In genomic region chr2:26316576-26317246, GRCm38 (mm10) we compare ENCODE assay signal across 8 mouse cellular contexts. TPM values are rescaled to one million over a fixed set of nuclear protein-coding genes. Genes with fewer than 3 reads are reported as not detected.
DNase-seq lines count a peak whose midpoint lies in the region; ATAC-seq lines count a peak whose summit lies in the region.

No protein-coding gene starts in this region.

- no peaks in the 10 kb centered on the region for H3K27me3 ChIP-seq in kidney, embryonic 14.5 days (ENCODE audit: control insufficient read depth, insufficient read depth, low read length)
- H3K27me3 ChIP-seq in hindbrain, embryonic 11.5 days (ENCODE audit: control insufficient read depth, insufficient read depth, low read length): no peaks in the 10 kb centered on the region
- H3K27me3 ChIP-seq in midbrain, embryonic 12.5 days: no peaks in the 10 kb centered on the region

- H3K36me3 ChIP-seq in kidney, embryonic 14.5 days (ENCODE audit: control insufficient read depth, insufficient read depth, low read length): no peaks in the 10 kb centered on the region
- H3K36me3 ChIP-seq in hindbrain, embryonic 11.5 days (ENCODE audit: control insufficient read depth, insufficient read depth, low read length): no peaks in the 10 kb centered on the region
- H3K36me3 ChIP-seq in midbrain, embryonic 12.5 days: 0 out of 2 replicates have a peak, but pooled peaks cover 15% of the 10 kb centered on the region

- peak overlapping the region; percentile 92 for H3K4me3 ChIP-seq in kidney, embryonic 14.5 days (ENCODE audit: low read length)
- peak overlapping the region; percentile 81 for H3K4me3 ChIP-seq in hindbrain, embryonic 11.5 days (ENCODE audit: low read depth, low read length)
- H3K4me3 ChIP-seq in midbrain, embryonic 12.5 days: peak overlapping the region; percentile 90

- WGBS in kidney, embryonic 14.5 days: 57% methylated on average over 9 of the region's 9 CpGs
- 67% methylated on average over 9 of the region's 9 CpGs for WGBS in hindbrain, embryonic 11.5 days
- 60% methylated on average over 9 of the region's 9 CpGs for WGBS in midbrain, embryonic 12.5 days

- H3K4me1 ChIP-seq in kidney, embryonic 14.5 days (ENCODE audit: control insufficient read depth, insufficient read depth, low read length): peaks cover 31% of the 10 kb centered on the region
- H3K4me1 ChIP-seq in hindbrain, embryonic 11.5 days (replicated peaks; ENCODE audit: control insufficient read depth, insufficient read depth, low read length): peaks cover 12% of the 10 kb centered on the region; the same call in 1 of the 2 replicates
- H3K4me1 ChIP-seq in midbrain, embryonic 12.5 days: peaks cover 59% of the 10 kb centered on the region

- no peak for ATAC-seq in kidney, embryonic 14.5 days (ENCODE audit: low FRiP score, low TSS enrichment)
- no peak for ATAC-seq in hindbrain, embryonic 11.5 days (ENCODE audit: low FRiP score)
- ATAC-seq in midbrain, embryonic 12.5 days (ENCODE audit: low FRiP score, low read depth): no peak

- peak overlapping the region; percentile 98; the same call in 1 of the 2 replicates for H3K27ac ChIP-seq in kidney, embryonic 14.5 days (ENCODE audit: low read depth, low read length)
- peak overlapping the region; percentile 92; the same call in 1 of the 2 replicates for H3K27ac ChIP-seq in hindbrain, embryonic 11.5 days (ENCODE audit: low read depth, low read length)
- H3K27ac ChIP-seq in midbrain, embryonic 12.5 days (replicated peaks): peak overlapping the region; percentile 96

- peak overlapping the region; percentile 96; the same call in 1 of the 2 replicates for H3K9ac ChIP-seq in kidney, embryonic 14.5 days (ENCODE audit: low read depth, low read length)
- peak overlapping the region; percentile 76 for H3K9ac ChIP-seq in hindbrain, embryonic 11.5 days (ENCODE audit: low read depth, low read length)
- peak overlapping the region; percentile 97 for H3K9ac ChIP-seq in midbrain, embryonic 12.5 days (replicated peaks)

- no peaks in the 10 kb centered on the region for H3K9me3 ChIP-seq in kidney, embryonic 14.5 days (ENCODE audit: control insufficient read depth, low read length)
- no peaks in the 10 kb centered on the region for H3K9me3 ChIP-seq in hindbrain, embryonic 11.5 days (ENCODE audit: control insufficient read depth, low read length)
- H3K9me3 ChIP-seq in midbrain, embryonic 12.5 days: no peaks in the 10 kb centered on the region

- intact Hi-C loops in left cerebral cortex, postnatal 10 days (cut with DNase I): no loop called here

- peak overlapping the region; percentile 93 for H3K4me2 ChIP-seq in kidney, embryonic 14.5 days (replicated peaks; ENCODE audit: low read depth, low read length)
- H3K4me2 ChIP-seq in hindbrain, embryonic 11.5 days (replicated peaks; ENCODE audit: low read depth, low read length): peak overlapping the region; percentile 83
- H3K4me2 ChIP-seq in midbrain, embryonic 12.5 days (replicated peaks): peak overlapping the region; percentile 84

- no peak for DNase-seq in kidney, adult 9 months
- DNase-seq in cerebellum, postnatal 10 days: peak; percentile 56 to 61
- no peak for DNase-seq in hindbrain, embryonic 11.5 days (ENCODE audit: low spot score)
- DNase-seq in left cerebral cortex, postnatal 10 days (ENCODE audit: extremely low spot score in 1 of 2, low spot score in 2 of 2): no peak
- no peak for DNase-seq in left cerebral cortex, adult 11 months (ENCODE audit: low spot score)
- no peak for DNase-seq in embryo, embryonic 9.5 days (ENCODE audit: extremely low spot score)

RNA-seq across cellular contexts. Expression of gene Gpsm1, which starts 1.4 kb away (rescaled TPM):
- polyA plus RNA-seq in kidney, embryonic 14.5 days (2014; fragmentation: Nextera tagmentation; extraction: Ambion mirVana): 25.7 and 27.1 TPM in 2 replicates
- polyA plus RNA-seq in hindbrain, embryonic 11.5 days (2014; fragmentation: Nextera tagmentation; extraction: Ambion mirVana): 46.9 and 48.5 TPM in 2 replicates
- polyA plus RNA-seq in midbrain, embryonic 12.5 days (2016; fragmentation: Nextera tagmentation; extraction: Ambion mirVana): 128 and 129 TPM in 2 replicates
- total RNA-seq in left cerebral cortex, postnatal 10 days (2021): 100 to 1,000 TPM; 103 to 108 TPM

RNA-seq across cellular contexts. Expression of gene Ccdc187, which starts 22.4 kb away (rescaled TPM):
- polyA plus RNA-seq in kidney, embryonic 14.5 days (2014; fragmentation: Nextera tagmentation; extraction: Ambion mirVana): 0.04 TPM in 1 of 2 replicates, not detected in the other
- 0.07 and 0.19 TPM in 2 replicates for polyA plus RNA-seq in hindbrain, embryonic 11.5 days (2014; fragmentation: Nextera tagmentation; extraction: Ambion mirVana)
- 0.08 and 0.12 TPM in 2 replicates for polyA plus RNA-seq in midbrain, embryonic 12.5 days (2016; fragmentation: Nextera tagmentation; extraction: Ambion mirVana)
- total RNA-seq in left cerebral cortex, postnatal 10 days (2021): 1 to 10 TPM; 1.3 to 2.0 TPM

RNA-seq across cellular contexts. Expression of gene Dnlz, which starts 35.2 kb away (rescaled TPM):
- 27.4 and 33.3 TPM in 2 replicates for polyA plus RNA-seq in kidney, embryonic 14.5 days (2014; fragmentation: Nextera tagmentation; extraction: Ambion mirVana)
- 27.3 and 29.6 TPM in 2 replicates for polyA plus RNA-seq in hindbrain, embryonic 11.5 days (2014; fragmentation: Nextera tagmentation; extraction: Ambion mirVana)
- polyA plus RNA-seq in midbrain, embryonic 12.5 days (2016; fragmentation: Nextera tagmentation; extraction: Ambion mirVana): 34.4 and 35.2 TPM in 2 replicates
- 10 to 100 TPM; 26.7 to 27.6 TPM for total RNA-seq in left cerebral cortex, postnatal 10 days (2021)

RNA-seq across cellular contexts. Expression of gene Card9, which starts 44.0 kb away (rescaled TPM):
- polyA plus RNA-seq in kidney, embryonic 14.5 days (2014; fragmentation: Nextera tagmentation; extraction: Ambion mirVana): 0.24 and 0.53 TPM in 2 replicates
- polyA plus RNA-seq in hindbrain, embryonic 11.5 days (2014; fragmentation: Nextera tagmentation; extraction: Ambion mirVana): 0.21 and 0.36 TPM in 2 replicates
- polyA plus RNA-seq in midbrain, embryonic 12.5 days (2016; fragmentation: Nextera tagmentation; extraction: Ambion mirVana): 2.0 and 2.1 TPM in 2 replicates
- 1 to 10 TPM; 2.1 to 2.9 TPM for total RNA-seq in left cerebral cortex, postnatal 10 days (2021)

Comparison
In these comparisons a context has a peak if more than half of its experiments do, and no peak if none do; other contexts are left out.
1. DNase-seq: peak in cerebellum, postnatal 10 days (2 of 2); none in kidney, adult 9 months (single experiment), hindbrain, embryonic 11.5 days (single experiment), left cerebral cortex, postnatal 10 days (0 of 2), left cerebral cortex, adult 11 months (single experiment) and embryo, embryonic 9.5 days (single experiment).
2. Peak in every context shown above with its lines, with median percentiles within 50 percentile points of each other: H3K27ac ChIP-seq, H3K4me2 ChIP-seq, H3K4me3 ChIP-seq and H3K9ac ChIP-seq.